Mouse (Mus musculus) neural tube, embryonic 11.5 days (tissue): Measurements from ENCODE around the gene Nlgn1. TPM values are rescaled to one million over a fixed set of nuclear protein-coding genes. Genes with fewer than 3 reads are reported as not detected.
A peak's percentile ranks its signal among the peaks of the same experiment; 100 is the strongest.

Experiments
- ATAC-seq: fragments of 200-750 bp; cut with Nextera tagmentation; 2 replicates; pipeline ENCODE4 v1.8.0; 2017; ENCODE audit warnings: moderate number of reproducible peaks, mild to moderate bottlenecking, moderate TSS enrichment, moderate library complexity; ENCODE audit not compliant: insufficient read depth, low FRiP score, low TSS enrichment
- DNase-seq: peaks from one replicate; pipeline ENCODE4 v3.0.0-alpha.2; 2015; ENCODE audit warnings: low spot score
- H3K27ac ChIP-seq: fragments of 300-500 bp; sonication (generic); 2 replicates; pipeline ENCODE4 v1.5.1; 2014; ENCODE audit warnings: low read depth, mild to moderate bottlenecking, low read length
- H3K27me3 ChIP-seq: fragments of 300-500 bp; sonication (generic); 2 replicates; pipeline ENCODE4 v1.6.1; 2014; ENCODE audit warnings: mild to moderate bottlenecking, low read length, mixed read lengths; ENCODE audit not compliant: control insufficient read depth, insufficient read depth
- H3K36me3 ChIP-seq: fragments of 300-500 bp; sonication (generic); 2 replicates; pipeline ENCODE4 v1.6.1; 2014; ENCODE audit warnings: mild to moderate bottlenecking, low read length, moderate library complexity, mixed read lengths; ENCODE audit not compliant: control insufficient read depth, insufficient read depth
- H3K4me1 ChIP-seq: fragments of 300-500 bp; sonication (generic); 2 replicates; pipeline ENCODE4 v1.6.1; 2014; ENCODE audit warnings: low read length, mixed read lengths; ENCODE audit not compliant: control insufficient read depth, insufficient read depth
- H3K4me2 ChIP-seq: fragments of 300-500 bp; sonication (generic); 2 replicates; pipeline ENCODE4 v1.6.1; 2014; ENCODE audit warnings: low read depth, mild to moderate bottlenecking, moderate library complexity
- H3K4me3 ChIP-seq: fragments of 300-500 bp; sonication (generic); 2 replicates; pipeline ENCODE4 v1.5.1; 2014; ENCODE audit warnings: low read depth, low read length
- H3K9ac ChIP-seq: fragments of 300-500 bp; sonication (generic); 2 replicates; pipeline ENCODE4 v1.6.1; 2014; ENCODE audit warnings: mild to moderate bottlenecking, low read length
- H3K9me3 ChIP-seq: fragments of 300-500 bp; sonication (generic); 2 replicates; pipeline ENCODE4 v1.6.1; 2016; ENCODE audit warnings: low read length; ENCODE audit not compliant: control insufficient read depth
- WGBS: fragments of 180-500 bp; shearing (Covaris S2); extraction: QIAGEN DNeasy Blood & Tissue Kit; methylation state at CpG from one replicate; pipeline ENCODE4 v1.1.7; 2014; 5-methylcytosine and 5-hydroxymethylcytosine counted together
- polyA plus RNA-seq: library from polyadenylated mRNA; unstranded; fragments of >200 nt; fragmentation: Nextera tagmentation; extraction: Ambion mirVana; gene quantifications from 2 replicates; pipeline ENCODE4 v1.2.1, GENCODE M21; 2014

The Nlgn1 gene
- polyA plus RNA-seq, 1 experiment from 2014 or later, result 5.1 TPM

DNA sequence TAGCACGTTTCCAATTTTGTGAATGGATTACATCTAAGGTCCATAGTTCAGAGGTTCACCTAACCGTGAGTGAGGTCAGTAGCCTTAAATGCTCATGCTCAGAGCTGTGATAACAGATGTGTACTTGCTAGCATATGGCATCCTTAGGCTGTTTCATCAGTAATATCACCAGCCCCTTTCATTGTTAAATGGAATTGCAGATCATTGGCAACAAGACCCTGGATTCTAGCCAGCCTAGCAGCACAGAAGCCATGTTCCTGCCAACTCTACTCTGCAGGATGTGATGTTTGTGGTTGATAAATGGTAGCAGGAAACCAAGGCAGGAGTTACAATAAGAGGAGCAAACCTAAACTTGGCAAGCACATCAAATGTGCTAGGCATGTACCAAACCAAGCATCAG is 652.9 kb downstream of the Nlgn1 start:
- 85% methylated on average over 2 of the region's 2 CpGs for WGBS
- Histone ChIP-seq H3K27me3 (no peaks in the 10 kb centered on the region), H3K9me3 (no peaks in the 10 kb centered on the region), H3K4me2 (no peak overlapping the region), H3K27ac (no peak overlapping the region), H3K4me1 (no peaks in the 10 kb centered on the region), H3K36me3 (no peaks in the 10 kb centered on the region), H3K9ac (no peak overlapping the region), H3K4me3 (no peak overlapping the region)
- DNase-seq (no peak), ATAC-seq (no peak)

DNA sequence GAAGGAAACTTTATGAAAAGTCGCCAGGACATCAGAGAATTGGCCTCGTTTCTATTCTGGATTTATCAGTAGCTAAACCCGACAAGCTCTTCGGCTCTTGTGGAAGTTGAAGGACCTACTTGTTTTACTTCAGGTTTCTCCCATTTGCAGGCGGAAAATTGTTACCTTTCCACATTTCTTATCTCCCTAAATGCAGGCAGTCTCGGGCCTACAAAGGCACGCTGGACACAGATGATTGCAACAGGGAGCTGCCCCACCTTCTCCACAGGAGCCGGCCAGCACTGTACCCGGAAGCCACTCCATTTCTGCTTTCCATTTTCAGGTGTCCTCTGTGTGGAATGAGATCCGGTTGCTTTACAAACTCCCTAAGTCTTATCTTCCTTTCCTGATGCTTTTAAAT is 656.4 kb downstream of the Nlgn1 start:
- H3K27me3 ChIP-seq, result no peaks in the 10 kb centered on the region
- DNase-seq (no peak), ATAC-seq (no peak)
- no peak overlapping the region for H3K4me2 ChIP-seq
- no peaks in the 10 kb centered on the region for H3K36me3 ChIP-seq
- 88% methylated on average over 10 of the region's 10 CpGs for WGBS
- H3K4me1 ChIP-seq, result no peaks in the 10 kb centered on the region
- H3K9me3 ChIP-seq, result no peaks in the 10 kb centered on the region
- no peak overlapping the region for H3K9ac ChIP-seq
- no peak overlapping the region for H3K27ac ChIP-seq
- no peak overlapping the region for H3K4me3 ChIP-seq

DNA sequence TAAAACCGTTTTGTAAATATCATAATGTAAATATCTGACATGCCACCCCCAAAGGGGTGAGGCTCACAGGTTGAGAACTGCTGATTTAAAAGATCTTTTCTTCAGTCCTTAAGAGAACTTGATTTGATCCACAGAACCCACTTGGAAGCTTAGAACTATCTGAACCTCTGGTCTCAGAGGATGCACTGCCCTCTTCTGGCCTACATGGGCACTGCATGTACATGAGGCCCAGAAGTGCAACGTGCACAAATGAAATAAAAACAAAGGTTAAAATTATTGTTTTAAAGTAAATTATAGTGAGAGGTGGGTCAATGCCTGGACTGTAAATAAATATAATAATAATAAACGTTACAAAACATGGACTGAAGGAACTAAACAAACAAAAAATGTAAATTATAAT is 657.2 kb downstream of the Nlgn1 start:
- Histone ChIP-seq H3K27me3 (no peaks in the 10 kb centered on the region), H3K9ac (no peak overlapping the region), H3K36me3 (no peaks in the 10 kb centered on the region), H3K9me3 (no peaks in the 10 kb centered on the region), H3K4me1 (no peaks in the 10 kb centered on the region), H3K27ac (no peak overlapping the region), H3K4me3 (no peak overlapping the region), H3K4me2 (no peak overlapping the region)
- ATAC-seq, result no peak
- 51% methylated on average over 3 of the region's 3 CpGs for WGBS
- peak; percentile 30 for DNase-seq

DNA sequence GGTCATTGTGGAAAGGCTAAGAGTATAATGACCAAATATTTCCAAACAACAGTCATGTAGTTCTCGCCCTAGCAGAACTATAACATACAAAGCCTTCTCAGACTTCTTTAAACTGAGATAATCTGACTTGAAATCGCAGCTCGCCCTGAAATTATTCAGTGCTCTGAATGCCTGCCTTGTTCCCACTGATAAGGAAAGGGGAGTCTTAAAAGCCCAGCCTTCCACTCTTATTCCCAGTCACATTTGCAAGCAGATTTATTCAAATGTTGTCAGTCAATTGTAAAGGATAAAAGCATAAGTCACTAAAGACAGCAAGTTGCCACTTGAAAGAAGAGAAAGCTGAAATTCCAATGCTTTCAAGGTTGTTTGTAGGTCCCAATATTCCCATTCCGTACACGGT is 658.9 kb downstream of the Nlgn1 start:
- no peak for ATAC-seq
- H3K4me1 ChIP-seq, result no peaks in the 10 kb centered on the region
- no peak overlapping the region for H3K4me2 ChIP-seq
- H3K9ac ChIP-seq, result no peak overlapping the region
- DNase-seq, result no peak
- no peaks in the 10 kb centered on the region for H3K36me3 ChIP-seq
- H3K27ac ChIP-seq, result no peak overlapping the region
- 63% methylated on average over 5 of the region's 5 CpGs for WGBS
- no peak overlapping the region for H3K4me3 ChIP-seq
- H3K27me3 ChIP-seq, result no peaks in the 10 kb centered on the region
- no peaks in the 10 kb centered on the region for H3K9me3 ChIP-seq

DNA sequence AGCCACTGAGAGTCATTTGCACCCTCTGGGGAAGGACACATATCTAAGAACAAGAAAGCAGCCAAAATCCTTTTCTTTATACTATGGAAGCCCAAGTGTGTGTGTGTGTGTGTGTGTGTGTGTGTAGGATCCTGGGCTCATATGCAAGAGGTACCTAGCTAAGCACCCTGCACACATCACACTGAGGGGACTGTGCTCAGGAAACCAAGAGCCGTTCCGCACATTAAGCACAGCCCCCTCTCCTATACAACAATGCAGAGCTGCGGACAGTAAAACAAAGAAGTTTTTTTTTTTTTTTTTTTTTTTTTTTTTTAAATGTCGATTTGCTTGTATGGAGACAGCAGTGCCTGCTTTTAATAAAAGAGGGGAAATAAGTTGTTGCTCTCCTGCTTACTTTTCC is 659.5 kb downstream of the Nlgn1 start:
- no peaks in the 10 kb centered on the region for H3K27me3 ChIP-seq
- H3K27ac ChIP-seq, result no peak overlapping the region
- no peaks in the 10 kb centered on the region for H3K36me3 ChIP-seq
- no peak for DNase-seq
- no peak; the same call in 1 of the 2 replicates for ATAC-seq
- no peak overlapping the region for H3K4me2 ChIP-seq
- no peak overlapping the region for H3K4me3 ChIP-seq
- WGBS, result 67% methylated on average over 4 of the region's 4 CpGs
- H3K9me3 ChIP-seq, result no peaks in the 10 kb centered on the region
- H3K9ac ChIP-seq, result no peak overlapping the region
- H3K4me1 ChIP-seq, result no peaks in the 10 kb centered on the region

DNA sequence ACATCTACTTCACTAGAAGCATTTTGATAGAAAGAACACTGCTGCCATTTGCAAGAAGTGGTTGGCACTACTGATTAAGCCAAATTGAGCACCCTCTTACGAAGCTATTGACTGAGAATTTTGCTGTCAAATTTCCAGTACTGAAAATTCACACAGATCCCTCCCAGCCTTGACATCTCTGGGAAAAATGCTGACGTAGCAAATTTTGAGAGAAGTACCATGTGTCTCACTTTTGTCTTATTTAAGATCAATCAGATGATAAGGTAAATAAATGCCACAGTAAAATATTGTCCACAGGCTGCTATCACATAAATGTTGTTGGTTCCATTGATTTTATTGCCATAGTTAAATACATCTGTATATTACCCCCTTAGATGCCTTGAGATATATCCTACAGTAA is 668.8 kb downstream of the Nlgn1 start:
- 91% methylated on average over 2 of the region's 2 CpGs for WGBS
- Histone ChIP-seq H3K4me3 (no peak overlapping the region), H3K27ac (no peak overlapping the region), H3K4me2 (no peak overlapping the region), H3K4me1 (no peaks in the 10 kb centered on the region), H3K9me3 (no peaks in the 10 kb centered on the region), H3K36me3 (no peaks in the 10 kb centered on the region), H3K9ac (no peak overlapping the region), H3K27me3 (no peaks in the 10 kb centered on the region)
- ATAC-seq, result no peak
- no peak for DNase-seq

DNA sequence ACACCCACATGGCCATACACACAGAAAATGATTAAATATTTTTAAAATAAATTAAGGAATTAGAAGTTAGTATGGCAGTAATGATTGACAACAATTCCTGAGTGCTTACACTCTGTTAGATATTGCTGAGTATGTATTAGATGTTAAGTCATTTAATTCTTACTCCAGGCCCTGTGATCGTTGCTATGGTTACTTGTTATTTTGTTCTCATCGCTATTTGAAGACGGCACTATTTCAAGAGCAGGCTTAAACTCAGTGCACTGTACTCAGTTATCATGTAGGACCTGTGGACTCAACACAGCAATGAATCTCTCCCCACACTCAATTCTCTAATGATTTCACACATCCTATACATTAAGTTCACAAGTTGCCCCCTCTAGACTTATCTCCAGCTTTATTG is 672.0 kb downstream of the Nlgn1 start:
- ATAC-seq (no peak), DNase-seq (no peak)
- Histone ChIP-seq H3K4me1 (no peaks in the 10 kb centered on the region), H3K9me3 (no peaks in the 10 kb centered on the region), H3K27me3 (no peaks in the 10 kb centered on the region), H3K9ac (no peak overlapping the region), H3K4me3 (no peak overlapping the region), H3K27ac (no peak overlapping the region), H3K4me2 (no peak overlapping the region), H3K36me3 (no peaks in the 10 kb centered on the region)
- WGBS, result 96% methylated on average over 3 of the region's 3 CpGs

DNA sequence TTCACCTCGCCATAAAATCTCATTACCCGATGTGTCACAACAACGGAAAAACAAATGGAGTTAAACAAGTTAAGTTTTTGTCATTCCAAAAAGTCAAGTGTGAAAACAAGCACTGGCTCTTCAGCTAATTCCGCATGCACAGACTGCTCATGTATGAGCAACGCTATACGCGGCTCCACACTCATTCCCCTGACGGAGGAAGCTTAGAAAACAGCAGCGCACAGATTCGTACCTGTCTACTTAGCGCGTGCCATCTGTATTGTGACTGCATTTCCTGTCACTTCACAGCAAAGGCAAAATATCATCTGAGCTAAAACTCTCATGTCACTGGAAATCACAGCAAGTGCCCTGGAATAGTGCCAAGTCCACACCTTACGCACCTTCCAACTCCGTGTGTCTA is 674.3 kb downstream of the Nlgn1 start:
- WGBS, result 95% methylated on average over 14 of the region's 14 CpGs
- ATAC-seq (no peak), DNase-seq (no peak)
- H3K9ac ChIP-seq, result no peak overlapping the region
- no peak overlapping the region for H3K4me2 ChIP-seq
- no peaks in the 10 kb centered on the region for H3K9me3 ChIP-seq
- no peaks in the 10 kb centered on the region for H3K4me1 ChIP-seq
- no peaks in the 10 kb centered on the region for H3K27me3 ChIP-seq
- no peak overlapping the region for H3K4me3 ChIP-seq
- no peak overlapping the region for H3K27ac ChIP-seq
- no peaks in the 10 kb centered on the region for H3K36me3 ChIP-seq

DNA sequence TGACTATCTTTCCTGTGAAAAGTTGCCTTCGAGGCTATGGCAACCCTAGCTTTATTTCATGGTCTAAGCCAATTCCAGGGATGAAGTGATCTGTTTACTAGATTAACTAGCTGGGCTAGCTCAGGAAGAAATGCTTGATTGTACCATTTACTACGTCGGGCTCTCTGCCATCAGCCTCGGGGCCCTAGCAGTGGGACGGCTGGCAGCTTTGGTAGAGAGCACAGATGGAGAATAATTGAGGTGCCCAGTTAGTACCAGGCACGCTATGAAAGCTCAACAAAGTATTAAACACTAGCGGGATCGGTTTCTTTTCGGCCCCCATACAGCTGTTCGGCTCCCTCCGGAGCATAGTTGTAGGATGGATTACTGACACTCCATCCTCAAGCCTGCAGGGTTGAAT is 675.2 kb downstream of the Nlgn1 start:
- no peaks in the 10 kb centered on the region for H3K9me3 ChIP-seq
- no peaks in the 10 kb centered on the region for H3K36me3 ChIP-seq
- no peak overlapping the region for H3K4me3 ChIP-seq
- no peaks in the 10 kb centered on the region for H3K4me1 ChIP-seq
- no peak for ATAC-seq
- no peak overlapping the region for H3K4me2 ChIP-seq
- H3K27ac ChIP-seq, result no peak overlapping the region
- H3K27me3 ChIP-seq, result no peaks in the 10 kb centered on the region
- 90% methylated on average over 11 of the region's 11 CpGs for WGBS
- no peak overlapping the region for H3K9ac ChIP-seq
- no peak for DNase-seq
